Mouse (Mus musculus): ENCODE measurements around the gene Pnliprp1. TPM values are rescaled to one million over a fixed set of nuclear protein-coding genes. Genes with fewer than 3 reads are reported as not detected.

Gene Pnliprp1
- polyA plus RNA-seq, 1 experiment from 2014 or later: 0.67 TPM

GRCm38 (mm10) chr19:58733216-58733615 lies 4.5 kb downstream of the Pnliprp1 start:
- WGBS: 90% methylated on average over 6 of the region's 6 CpGs
- ATAC-seq: no peak

GRCm38 (mm10) chr19:58738111-58738510 lies 9.4 kb downstream of the Pnliprp1 start:
- no peak overlapping the region for H3K4me2 ChIP-seq (ENCODE audit: low read length)
- H3K27me3 ChIP-seq (replicated peaks; ENCODE audit: control insufficient read depth, insufficient read depth, low read length): no peaks in the 10 kb centered on the region
- no peaks in the 10 kb centered on the region for H3K4me1 ChIP-seq (replicated peaks; ENCODE audit: control insufficient read depth, insufficient read depth, low read length)
- H3K9me3 ChIP-seq (ENCODE audit: control insufficient read depth, low read length): no peaks in the 10 kb centered on the region
- no peak overlapping the region for H3K4me3 ChIP-seq (replicated peaks; ENCODE audit: low read length)
- no peak overlapping the region for H3K27ac ChIP-seq (ENCODE audit: low read length)
- 89% methylated on average over 4 of the region's 4 CpGs for WGBS
- ATAC-seq: no peak
- H3K36me3 ChIP-seq (ENCODE audit: control insufficient read depth, insufficient read depth): no peaks in the 10 kb centered on the region
- no peak overlapping the region for H3K9ac ChIP-seq (replicated peaks; ENCODE audit: low read depth, low read length)

More at GRCm38 (mm10) chr19:58733216-58733615, 4.5 kb downstream of the Pnliprp1 start:
- Histone ChIP-seq H3K27me3 (replicated peaks; ENCODE audit: control insufficient read depth, insufficient read depth, low read length) (no peaks in the 10 kb centered on the region), H3K9ac (replicated peaks; ENCODE audit: low read depth, low read length) (no peak overlapping the region), H3K27ac (ENCODE audit: low read length) (no peak overlapping the region), H3K36me3 (ENCODE audit: control insufficient read depth, insufficient read depth) (no peaks in the 10 kb centered on the region), H3K4me3 (replicated peaks; ENCODE audit: low read length) (no peak overlapping the region), H3K9me3 (ENCODE audit: control insufficient read depth, low read length) (no peaks in the 10 kb centered on the region), H3K4me2 (ENCODE audit: low read length) (no peak overlapping the region), H3K4me1 (replicated peaks; ENCODE audit: control insufficient read depth, insufficient read depth, low read length) (no peaks in the 10 kb centered on the region)

GRCm38 (mm10) chr19:58741036-58741435 lies 12.3 kb downstream of the Pnliprp1 start:
- ATAC-seq: no peak
- Histone ChIP-seq H3K4me1 (replicated peaks; ENCODE audit: control insufficient read depth, insufficient read depth, low read length) (no peaks in the 10 kb centered on the region), H3K9me3 (ENCODE audit: control insufficient read depth, low read length) (no peaks in the 10 kb centered on the region), H3K27ac (ENCODE audit: low read length) (no peak overlapping the region), H3K27me3 (replicated peaks; ENCODE audit: control insufficient read depth, insufficient read depth, low read length) (no peaks in the 10 kb centered on the region), H3K9ac (replicated peaks; ENCODE audit: low read depth, low read length) (no peak overlapping the region), H3K4me3 (replicated peaks; ENCODE audit: low read length) (no peak overlapping the region), H3K36me3 (ENCODE audit: control insufficient read depth, insufficient read depth) (no peaks in the 10 kb centered on the region), H3K4me2 (ENCODE audit: low read length) (no peak overlapping the region)
- 31% methylated on average over 6 of the region's 6 CpGs for WGBS

- no peaks in the 10 kb centered on the region for H3K4me1 ChIP-seq (replicated peaks; ENCODE audit: control insufficient read depth, insufficient read depth, low read length)
- 91% methylated on average over 4 of the region's 4 CpGs for WGBS
- ATAC-seq: no peak
Measured at GRCm38 (mm10) chr19:58742711-58743110, 14.0 kb downstream of the Pnliprp1 start.

GRCm38 (mm10) chr19:58743736-58744135 lies 15.0 kb downstream of the Pnliprp1 start:
- ATAC-seq: no peak
- no peak overlapping the region for H3K4me3 ChIP-seq (replicated peaks; ENCODE audit: low read length)
- no peak overlapping the region for H3K9ac ChIP-seq (replicated peaks; ENCODE audit: low read depth, low read length)
- no peaks in the 10 kb centered on the region for H3K27me3 ChIP-seq (replicated peaks; ENCODE audit: control insufficient read depth, insufficient read depth, low read length)
- H3K36me3 ChIP-seq (ENCODE audit: control insufficient read depth, insufficient read depth): no peaks in the 10 kb centered on the region
- H3K9me3 ChIP-seq (ENCODE audit: control insufficient read depth, low read length): no peaks in the 10 kb centered on the region
- H3K4me1 ChIP-seq (replicated peaks; ENCODE audit: control insufficient read depth, insufficient read depth, low read length): no peaks in the 10 kb centered on the region
- WGBS: 87% methylated on average over 4 of the region's 4 CpGs
- H3K27ac ChIP-seq (ENCODE audit: low read length): no peak overlapping the region
- no peak overlapping the region for H3K4me2 ChIP-seq (ENCODE audit: low read length)

More at GRCm38 (mm10) chr19:58742711-58743110, 14.0 kb downstream of the Pnliprp1 start:
- Histone ChIP-seq H3K9ac (replicated peaks; ENCODE audit: low read depth, low read length) (no peak overlapping the region), H3K9me3 (ENCODE audit: control insufficient read depth, low read length) (no peaks in the 10 kb centered on the region), H3K4me3 (replicated peaks; ENCODE audit: low read length) (no peak overlapping the region), H3K27ac (ENCODE audit: low read length) (no peak overlapping the region), H3K4me2 (ENCODE audit: low read length) (no peak overlapping the region), H3K27me3 (replicated peaks; ENCODE audit: control insufficient read depth, insufficient read depth, low read length) (no peaks in the 10 kb centered on the region), H3K36me3 (ENCODE audit: control insufficient read depth, insufficient read depth) (no peaks in the 10 kb centered on the region)

- Histone ChIP-seq H3K9me3 (ENCODE audit: control insufficient read depth, low read length) (no peaks in the 10 kb centered on the region), H3K27me3 (replicated peaks; ENCODE audit: control insufficient read depth, insufficient read depth, low read length) (no peaks in the 10 kb centered on the region), H3K4me2 (ENCODE audit: low read length) (no peak overlapping the region), H3K9ac (replicated peaks; ENCODE audit: low read depth, low read length) (no peak overlapping the region), H3K4me3 (replicated peaks; ENCODE audit: low read length) (no peak overlapping the region), H3K27ac (ENCODE audit: low read length) (no peak overlapping the region), H3K36me3 (ENCODE audit: control insufficient read depth, insufficient read depth) (no peaks in the 10 kb centered on the region), H3K4me1 (replicated peaks; ENCODE audit: control insufficient read depth, insufficient read depth, low read length) (no peaks in the 10 kb centered on the region)
- no peak for ATAC-seq
- 93% methylated on average over 9 of the region's 9 CpGs for WGBS
Measured at GRCm38 (mm10) chr19:58747498-58748000, 18.9 kb downstream of the Pnliprp1 start.

GRCm38 (mm10) chr19:58750822-58751221 lies 22.1 kb downstream of the Pnliprp1 start:
- no peaks in the 10 kb centered on the region for H3K9me3 ChIP-seq (ENCODE audit: control insufficient read depth, low read length)
- 63% methylated on average over 2 of the region's 2 CpGs for WGBS
- no peak overlapping the region for H3K9ac ChIP-seq (replicated peaks; ENCODE audit: low read depth, low read length)
- H3K4me3 ChIP-seq (replicated peaks; ENCODE audit: low read length): no peak overlapping the region
- H3K4me1 ChIP-seq (replicated peaks; ENCODE audit: control insufficient read depth, insufficient read depth, low read length): no peaks in the 10 kb centered on the region
- no peaks in the 10 kb centered on the region for H3K36me3 ChIP-seq (ENCODE audit: control insufficient read depth, insufficient read depth)
- H3K27me3 ChIP-seq (replicated peaks; ENCODE audit: control insufficient read depth, insufficient read depth, low read length): no peaks in the 10 kb centered on the region
- H3K27ac ChIP-seq (ENCODE audit: low read length): no peak overlapping the region
- no peak for ATAC-seq
- no peak overlapping the region for H3K4me2 ChIP-seq (ENCODE audit: low read length)

GRCm38 (mm10) chr19:58751504-58751903 lies 22.8 kb downstream of the Pnliprp1 start:
- Histone ChIP-seq H3K4me2 (ENCODE audit: low read length) (no peak overlapping the region), H3K27me3 (replicated peaks; ENCODE audit: control insufficient read depth, insufficient read depth, low read length) (no peaks in the 10 kb centered on the region), H3K27ac (ENCODE audit: low read length) (no peak overlapping the region), H3K36me3 (ENCODE audit: control insufficient read depth, insufficient read depth) (no peaks in the 10 kb centered on the region), H3K9me3 (ENCODE audit: control insufficient read depth, low read length) (no peaks in the 10 kb centered on the region), H3K9ac (replicated peaks; ENCODE audit: low read depth, low read length) (no peak overlapping the region), H3K4me1 (replicated peaks; ENCODE audit: control insufficient read depth, insufficient read depth, low read length) (no peaks in the 10 kb centered on the region), H3K4me3 (replicated peaks; ENCODE audit: low read length) (no peak overlapping the region)
- no peak for ATAC-seq
- 70% methylated on average over 2 of the region's 2 CpGs for WGBS

- whole genome bisulfite sequencing: 90% methylated on average over 4 of the region's 4 CpGs
- ATAC-seq: no peak
- no peaks in the 10 kb centered on the region for H3K9me3 ChIP-seq (ENCODE audit: control insufficient read depth, low read length)
Measured at GRCm38 (mm10) chr19:58758871-58759270, 30.2 kb downstream of the Pnliprp1 start.

GRCm38 (mm10) chr19:58759423-58759822 lies 30.7 kb downstream of the Pnliprp1 start, which contains the start of gene Pnliprp2:
TSS of gene Pnliprp2 (plus strand) at chr19:58759719.
- WGBS: 75% methylated on average over 9 of the region's 9 CpGs
- H3K27ac ChIP-seq (ENCODE audit: low read length): no peak within 1 kb of the TSS
- H3K36me3 ChIP-seq (ENCODE audit: control insufficient read depth, insufficient read depth): no peaks in the 10 kb centered on the region
- H3K27me3 ChIP-seq (replicated peaks; ENCODE audit: control insufficient read depth, insufficient read depth, low read length): no peaks in the 10 kb centered on the region
- peaks cover 11% of the 10 kb centered on the region for H3K4me1 ChIP-seq (replicated peaks; ENCODE audit: control insufficient read depth, insufficient read depth, low read length)
- no peaks in the 10 kb centered on the region for H3K9me3 ChIP-seq (ENCODE audit: control insufficient read depth, low read length)
- no peak for ATAC-seq
- no peak within 1 kb of the TSS for H3K4me3 ChIP-seq (replicated peaks; ENCODE audit: low read length)
- H3K4me2 ChIP-seq (ENCODE audit: low read length): no peak within 1 kb of the TSS
- no peak within 1 kb of the TSS for H3K9ac ChIP-seq (replicated peaks; ENCODE audit: low read depth, low read length)

More at GRCm38 (mm10) chr19:58758871-58759270, 30.2 kb downstream of the Pnliprp1 start:
- Histone ChIP-seq H3K36me3 (ENCODE audit: control insufficient read depth, insufficient read depth) (no peaks in the 10 kb centered on the region), H3K27me3 (replicated peaks; ENCODE audit: control insufficient read depth, insufficient read depth, low read length) (no peaks in the 10 kb centered on the region), H3K27ac (ENCODE audit: low read length) (no peak overlapping the region), H3K4me1 (replicated peaks; ENCODE audit: control insufficient read depth, insufficient read depth, low read length) (peaks cover 11% of the 10 kb centered on the region), H3K4me2 (ENCODE audit: low read length) (no peak overlapping the region), H3K9ac (replicated peaks; ENCODE audit: low read depth, low read length) (no peak overlapping the region), H3K4me3 (replicated peaks; ENCODE audit: low read length) (no peak overlapping the region)

Measured in forebrain, embryonic 16.5 days (tissue).